Mouse (Mus musculus) heart, postnatal 0 days (tissue): ENCODE data around the gene Cep57.

Source experiments
- CTCF ChIP-seq: IDR thresholded peaks from 2 replicates; pipeline ENCODE4 v1.5.1; 2016; ENCODE audit warnings: antibody characterized with exemption, control low read depth, low read depth
- EP300 ChIP-seq: IDR thresholded peaks from 2 replicates; pipeline ENCODE4 v1.6.1; 2016; ENCODE audit warnings: antibody characterized with exemption, low read depth

- TF ChIP-seq EP300, result no peak
- no peak for TF ChIP-seq CTCF
Observed at GRCm38 (mm10) chr9:13820774-13821173, 6.1 kb downstream of the Cep57 start.
